Mouse (Mus musculus) heart, embryonic 13.5 days (tissue): ENCODE measurements at regions not wholly inside any gene's neighbourhood (a gene's known extent, or its start where the extent isn't known, plus 50 kb on each side); places are given as distances from the start of the nearest gene placed in this dataset.
A peak's percentile ranks its signal among the peaks of the same experiment; 100 is the strongest.

Experiments
- ATAC-seq: fragments of 200-750 bp; cut with Nextera tagmentation; 2 replicates; pipeline ENCODE4 v1.8.0; 2017; ENCODE audit warnings: moderate TSS enrichment; ENCODE audit not compliant: insufficient number of reproducible peaks, low FRiP score, low TSS enrichment; ENCODE audit errors: extremely low read depth
- H3K27ac ChIP-seq: fragments of 300-500 bp; sonication (generic); replicated peaks from 2 replicates; pipeline ENCODE4 v1.5.1; 2015; ENCODE audit warnings: moderate library complexity, mild to moderate bottlenecking, inconsistent platforms
- H3K27me3 ChIP-seq: fragments of 300-500 bp; sonication (generic); replicated peaks from 2 replicates; pipeline ENCODE4 v1.6.1; 2015; ENCODE audit warnings: mild to moderate bottlenecking, inconsistent platforms
- H3K36me3 ChIP-seq: fragments of 300-500 bp; sonication (generic); 2 replicates; pipeline ENCODE4 v1.6.1; 2015; ENCODE audit warnings: mild to moderate bottlenecking, inconsistent platforms
- H3K4me1 ChIP-seq: fragments of 300-500 bp; sonication (generic); 2 replicates; pipeline ENCODE4 v1.6.1; 2015; ENCODE audit warnings: inconsistent platforms
- H3K4me2 ChIP-seq: fragments of 300-500 bp; sonication (generic); 2 replicates; pipeline ENCODE4 v1.6.1; 2015; ENCODE audit warnings: inconsistent platforms, mild to moderate bottlenecking, moderate library complexity
- H3K4me3 ChIP-seq: fragments of 300-500 bp; sonication (generic); 2 replicates; pipeline ENCODE4 v1.5.1; 2015; ENCODE audit warnings: moderate library complexity, mild to moderate bottlenecking, inconsistent platforms
- H3K9ac ChIP-seq: fragments of 300-500 bp; sonication (generic); 2 replicates; pipeline ENCODE4 v1.6.1; 2015; ENCODE audit warnings: inconsistent platforms, mild to moderate bottlenecking, moderate library complexity
- H3K9me3 ChIP-seq: fragments of 300-500 bp; sonication (generic); 2 replicates; pipeline ENCODE4 v1.6.1; 2016; ENCODE audit warnings: inconsistent platforms
- WGBS: fragments of 180-500 bp; shearing (Covaris S2); methylation state at CpG from one replicate; pipeline ENCODE4 v1.1.7; 2015; ENCODE audit warnings: mixed read lengths; 5-methylcytosine and 5-hydroxymethylcytosine counted together

DNA sequence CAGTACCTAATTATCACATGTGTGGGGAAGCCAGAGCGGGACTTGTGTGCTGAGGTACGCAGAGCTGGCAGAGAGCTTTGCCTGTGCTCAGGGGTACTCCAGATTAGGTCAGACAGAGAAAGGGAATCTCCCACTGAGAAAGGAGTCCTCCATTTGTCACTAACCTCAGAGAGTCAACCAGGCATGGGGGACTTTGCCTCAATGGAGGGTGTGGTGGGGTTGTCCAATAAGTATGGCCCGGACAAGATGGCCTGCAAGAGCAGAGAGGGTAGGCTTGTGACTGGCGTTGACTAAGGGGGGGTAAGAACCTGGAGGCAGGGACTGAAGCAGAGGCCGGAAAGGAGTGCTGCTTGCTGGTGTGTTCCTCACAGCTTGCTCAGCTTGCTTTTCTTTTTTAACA is 62.7 kb upstream of the Tns3 start:
- Histone ChIP-seq H3K9ac (no peak overlapping the region), H3K4me2 (no peak overlapping the region), H3K4me3 (no peak overlapping the region), H3K27ac (no peak overlapping the region), H3K27me3 (no peaks in the 10 kb centered on the region), H3K4me1 (no peaks in the 10 kb centered on the region), H3K9me3 (no peaks in the 10 kb centered on the region), H3K36me3 (no peaks in the 10 kb centered on the region)
- ATAC-seq = no peak
- WGBS = 76% methylated on average over 5 of the region's 5 CpGs

GRCm38 (mm10) chr11:8725505-8725904 is 61.2 kb upstream of the Tns3 start:
- Histone ChIP-seq H3K4me1 (no peaks in the 10 kb centered on the region), H3K27ac (no peak overlapping the region), H3K36me3 (no peaks in the 10 kb centered on the region), H3K9me3 (no peaks in the 10 kb centered on the region), H3K4me3 (no peak overlapping the region), H3K27me3 (no peaks in the 10 kb centered on the region), H3K9ac (no peak overlapping the region), H3K4me2 (no peak overlapping the region)
- 58% methylated on average over 4 of the region's 4 CpGs for WGBS
- no peak for ATAC-seq

- WGBS = 38% methylated on average over 5 of the region's 5 CpGs
- ATAC-seq = no peak
- H3K36me3 ChIP-seq = no peaks in the 10 kb centered on the region
Measured at GRCm38 (mm10) chr11:8723102-8723640, 58.8 kb upstream of the Tns3 start.

DNA sequence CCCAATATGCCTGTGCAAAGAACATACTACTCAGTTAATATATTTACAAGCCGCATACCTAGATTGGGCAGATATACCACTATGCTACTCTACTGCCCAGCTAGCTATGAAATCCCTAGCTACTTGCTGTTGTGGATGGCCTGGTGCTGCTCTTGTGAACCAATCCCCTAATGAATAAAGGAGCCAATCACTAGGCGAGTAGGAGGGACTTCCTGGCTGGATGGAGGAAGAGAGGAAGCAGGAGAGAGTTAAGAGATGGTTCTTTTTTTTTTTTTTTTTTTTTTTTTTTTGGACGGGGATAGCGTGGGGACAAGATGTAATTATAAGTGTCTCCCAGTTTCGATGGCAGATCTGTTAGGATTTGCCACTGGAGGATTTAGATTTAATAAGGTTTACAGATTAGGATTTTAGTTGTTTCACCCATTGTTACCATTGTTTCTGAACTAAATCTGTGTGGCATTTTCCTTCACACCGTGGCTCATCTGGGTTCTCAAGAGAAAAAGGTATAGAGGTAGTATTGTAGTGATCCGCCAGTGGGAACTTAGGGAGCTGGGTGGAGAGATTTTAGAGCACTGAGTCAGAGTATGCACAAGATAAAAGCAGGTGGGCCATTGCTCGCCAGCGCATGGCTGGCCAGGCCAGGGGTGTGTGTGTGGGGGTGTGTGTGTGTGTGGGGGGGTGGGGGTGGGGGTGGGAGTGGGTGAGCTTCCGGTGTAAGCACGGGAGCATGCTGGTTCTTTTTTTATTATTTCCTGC is 55.1 kb upstream of the Tns3 start:
- H3K9me3 ChIP-seq = no peaks in the 10 kb centered on the region
- H3K36me3 ChIP-seq = no peaks in the 10 kb centered on the region
- H3K27ac ChIP-seq = no peak overlapping the region
- ATAC-seq = no peak
- WGBS = 74% methylated on average over 11 of the region's 11 CpGs
- no peaks in the 10 kb centered on the region for H3K27me3 ChIP-seq
- no peak overlapping the region for H3K4me2 ChIP-seq
- H3K9ac ChIP-seq = no peak overlapping the region
- no peak overlapping the region for H3K4me3 ChIP-seq
- H3K4me1 ChIP-seq = peaks cover 24% of the 10 kb centered on the region

More at GRCm38 (mm10) chr11:8723102-8723640, 58.8 kb upstream of the Tns3 start:
- Histone ChIP-seq H3K4me3 (no peak overlapping the region), H3K27ac (no peak overlapping the region), H3K9ac (no peak overlapping the region), H3K9me3 (no peaks in the 10 kb centered on the region), H3K27me3 (no peaks in the 10 kb centered on the region), H3K4me2 (no peak overlapping the region), H3K4me1 (no peaks in the 10 kb centered on the region)

GRCm38 (mm10) chr11:8717774-8718173 is 53.4 kb upstream of the Tns3 start:
- no peaks in the 10 kb centered on the region for H3K9me3 ChIP-seq
- no peak overlapping the region for H3K9ac ChIP-seq
- H3K4me1 ChIP-seq = peaks cover 24% of the 10 kb centered on the region
- no peak for ATAC-seq
- H3K4me3 ChIP-seq = no peak overlapping the region
- 86% methylated on average over 3 of the region's 3 CpGs for WGBS
- H3K36me3 ChIP-seq = no peaks in the 10 kb centered on the region
- no peaks in the 10 kb centered on the region for H3K27me3 ChIP-seq
- peak overlapping the region; percentile 76; the same call in 1 of the 2 replicates for H3K27ac ChIP-seq
- no peak overlapping the region for H3K4me2 ChIP-seq

GRCm38 (mm10) chr11:8716858-8717257 is 52.5 kb upstream of the Tns3 start:
- Histone ChIP-seq H3K4me3 (no peak overlapping the region), H3K4me2 (no peak overlapping the region), H3K4me1 (peaks cover 24% of the 10 kb centered on the region), H3K36me3 (no peaks in the 10 kb centered on the region), H3K27me3 (no peaks in the 10 kb centered on the region), H3K27ac (peak overlapping the region; percentile 76), H3K9me3 (no peaks in the 10 kb centered on the region), H3K9ac (no peak overlapping the region)
- ATAC-seq = no peak
- 22% methylated on average over 5 of the region's 5 CpGs for WGBS

DNA sequence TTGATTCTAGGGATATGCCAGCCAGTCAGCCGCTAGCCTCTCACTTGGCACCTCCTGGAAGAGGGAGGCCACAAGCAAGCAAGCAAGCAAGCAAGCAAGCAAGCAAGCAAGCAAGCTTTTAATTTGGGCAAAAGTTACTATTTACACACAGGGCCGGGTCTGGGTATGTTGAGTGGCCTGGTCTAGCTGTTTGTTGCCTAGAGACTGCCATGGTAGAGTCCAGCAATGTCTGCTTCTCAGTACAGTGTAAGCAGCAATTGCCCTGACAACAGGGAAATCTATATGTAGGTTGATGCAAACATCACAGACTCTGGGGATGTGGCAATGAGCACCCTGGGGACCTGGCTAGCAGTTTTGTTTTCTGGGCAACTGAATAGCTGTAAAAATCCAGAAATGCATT is 51.4 kb upstream of the Tns3 start:
- H3K4me3 ChIP-seq = no peak overlapping the region
- no peak for ATAC-seq
- H3K36me3 ChIP-seq = no peaks in the 10 kb centered on the region
- H3K9me3 ChIP-seq = no peaks in the 10 kb centered on the region
- H3K9ac ChIP-seq = no peak overlapping the region
- no peaks in the 10 kb centered on the region for H3K27me3 ChIP-seq
- 64% methylated on average over 2 of the region's 2 CpGs for WGBS
- no peak overlapping the region for H3K4me2 ChIP-seq
- H3K27ac ChIP-seq = no peak overlapping the region
- peaks cover 24% of the 10 kb centered on the region for H3K4me1 ChIP-seq
